Mouse (Mus musculus) cerebellum, adult 9-10 months (tissue): ENCODE data around the gene Zfp574.

Experiments used
- DNase-seq: peaks from one replicate; pipeline ENCODE4 v3.0.0; 2022

The Zfp574 gene

DNA sequence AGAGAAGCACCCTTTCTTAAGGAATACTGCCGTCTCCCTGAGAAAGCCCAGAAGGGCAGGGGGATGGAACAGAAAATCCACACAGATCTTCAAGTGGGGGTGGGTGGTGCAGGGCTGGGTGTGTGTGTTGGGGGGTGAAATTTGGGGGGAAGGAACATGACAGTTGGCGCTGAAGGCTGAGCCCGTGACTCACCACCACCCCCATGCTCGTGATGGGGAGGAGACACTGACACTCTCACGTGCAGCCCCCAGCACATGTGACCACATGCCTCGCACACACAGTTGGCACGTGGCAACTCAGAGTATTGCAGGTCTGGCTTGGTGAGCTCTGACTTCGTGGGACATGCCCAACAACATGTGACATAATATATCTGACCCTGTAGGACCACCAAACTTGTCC lies 1.6 kb downstream of the Zfp574 start:
- DNase-seq = no peak

- DNase-seq = peak; percentile 53
Measured at GRCm38 (mm10) chr7:25076296-25076662, 3.9 kb downstream of the Zfp574 start.

DNA sequence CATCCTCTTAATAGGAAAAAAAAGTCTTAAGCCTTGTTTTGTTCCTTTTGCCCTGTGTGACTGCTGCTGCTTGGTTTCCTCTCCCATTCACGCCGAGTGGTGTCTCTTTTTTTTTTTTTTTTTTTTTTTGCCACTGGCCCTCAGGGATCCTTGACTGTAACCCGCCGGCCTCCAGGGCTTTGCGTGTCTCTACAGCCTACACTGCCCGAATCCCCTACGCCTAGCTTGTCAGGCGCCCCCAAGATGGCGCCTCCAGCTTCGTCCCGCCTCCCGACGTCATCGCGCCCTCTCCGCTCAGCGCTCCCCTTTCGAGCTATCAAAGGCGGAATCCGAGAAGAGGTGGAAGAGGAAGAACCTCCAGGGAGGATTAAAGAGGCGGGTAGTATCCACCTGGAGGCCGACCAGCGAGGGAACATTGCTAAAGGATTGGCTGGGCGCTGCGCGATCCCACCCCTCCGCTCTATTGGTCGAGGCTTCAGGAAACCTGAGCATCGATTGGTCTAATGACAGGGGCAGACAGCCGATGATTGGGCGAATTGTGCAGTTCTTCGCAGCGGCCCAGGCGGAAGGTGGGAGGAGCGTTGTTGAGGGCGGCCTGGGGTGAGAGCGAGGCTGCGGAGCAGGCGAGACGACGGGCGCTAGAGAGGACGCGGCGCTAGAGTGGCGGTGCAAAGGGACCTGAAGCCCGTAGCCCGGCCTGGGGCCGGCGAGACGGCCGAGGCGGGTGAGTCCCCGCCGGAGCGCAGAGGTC lies 4.5 kb downstream of the Zfp574 start:
- peak; percentile 99 for DNase-seq

DNA sequence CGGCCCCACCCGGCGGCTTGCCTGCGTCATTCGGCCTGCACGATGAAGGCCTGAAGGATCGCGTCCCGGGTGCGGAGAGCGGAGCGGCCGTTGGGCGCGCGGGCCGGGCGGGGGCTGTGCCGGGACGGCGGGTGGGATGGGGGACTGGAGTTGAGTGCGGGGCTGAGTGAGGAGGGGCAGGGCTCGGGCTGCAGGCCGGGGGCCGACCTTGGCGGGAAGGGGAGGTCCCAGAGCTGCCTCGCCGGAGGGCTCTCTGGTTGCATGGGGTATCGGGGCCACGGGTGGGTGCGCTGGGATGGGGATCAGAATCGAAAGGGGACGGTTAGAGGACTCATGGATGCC lies 5.0 kb downstream of the Zfp574 start:
- DNase-seq = no peak

DNA sequence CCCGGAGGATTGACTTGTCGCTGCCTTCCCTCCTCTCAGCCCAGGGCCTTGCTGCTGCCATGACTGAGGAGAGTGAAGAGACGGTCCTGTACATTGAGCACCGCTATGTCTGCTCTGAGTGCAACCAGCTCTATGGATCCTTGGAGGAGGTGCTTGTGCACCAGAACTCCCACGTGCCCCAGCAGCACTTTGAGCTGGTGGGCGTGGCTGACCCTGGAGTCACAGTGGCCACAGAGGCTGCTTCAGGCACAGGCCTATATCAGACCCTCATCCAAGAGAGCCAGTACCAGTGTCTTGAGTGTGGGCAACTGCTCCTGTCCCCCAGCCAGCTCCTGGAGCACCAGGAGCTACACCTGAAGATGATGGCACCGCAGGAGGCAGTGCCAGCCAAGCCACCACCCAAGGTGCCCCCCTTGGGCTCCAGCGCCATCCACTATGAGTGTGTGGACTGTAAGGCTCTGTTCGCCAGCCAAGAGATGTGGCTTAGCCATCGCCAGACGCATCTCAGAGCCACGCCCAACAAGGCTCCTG lies 7.2 kb downstream of the Zfp574 start:
- DNase-seq = no peak

DNA sequence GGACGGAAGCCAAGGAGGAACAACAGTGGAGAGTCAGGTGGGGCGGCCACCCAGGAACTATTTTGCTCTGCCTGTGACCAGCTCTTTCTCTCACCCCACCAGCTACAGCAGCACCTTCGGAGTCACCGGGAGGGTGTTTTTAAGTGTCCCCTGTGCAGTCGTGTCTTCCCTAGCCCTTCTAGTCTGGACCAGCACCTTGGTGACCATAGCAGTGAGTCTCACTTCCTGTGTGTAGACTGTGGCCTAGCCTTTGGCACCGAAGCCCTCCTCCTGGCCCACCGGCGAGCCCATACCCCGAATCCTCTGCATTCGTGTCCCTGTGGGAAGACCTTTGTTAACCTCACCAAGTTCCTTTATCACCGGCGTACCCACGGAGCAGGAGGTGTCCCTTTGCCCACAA lies 8.1 kb downstream of the Zfp574 start:
- DNase-seq = no peak

DNA sequence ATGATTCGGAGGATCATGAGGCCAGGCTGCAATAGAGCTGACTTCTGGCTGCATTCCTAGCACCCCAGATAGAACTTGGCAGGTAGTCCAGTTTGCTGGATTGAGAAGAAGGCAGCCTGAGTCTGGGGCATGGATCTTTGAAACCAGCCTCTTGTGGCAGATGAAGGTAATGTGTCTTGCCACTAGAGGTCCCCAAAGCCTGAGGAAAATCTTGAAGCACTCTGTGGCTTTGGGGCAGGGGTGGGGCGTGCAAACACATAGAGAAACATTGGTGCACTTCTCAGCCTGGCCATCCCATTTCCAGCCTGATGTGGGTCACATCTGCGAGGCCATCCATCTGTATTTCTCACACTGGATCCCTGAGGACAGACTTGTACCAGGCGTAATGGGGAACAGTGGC lies 10.1 kb downstream of the Zfp574 start:
- DNase-seq = peak; percentile 55

- DNase-seq = no peak
Measured at GRCm38 (mm10) chr7:25084621-25085020, 12.3 kb downstream of the Zfp574 start.

DNA sequence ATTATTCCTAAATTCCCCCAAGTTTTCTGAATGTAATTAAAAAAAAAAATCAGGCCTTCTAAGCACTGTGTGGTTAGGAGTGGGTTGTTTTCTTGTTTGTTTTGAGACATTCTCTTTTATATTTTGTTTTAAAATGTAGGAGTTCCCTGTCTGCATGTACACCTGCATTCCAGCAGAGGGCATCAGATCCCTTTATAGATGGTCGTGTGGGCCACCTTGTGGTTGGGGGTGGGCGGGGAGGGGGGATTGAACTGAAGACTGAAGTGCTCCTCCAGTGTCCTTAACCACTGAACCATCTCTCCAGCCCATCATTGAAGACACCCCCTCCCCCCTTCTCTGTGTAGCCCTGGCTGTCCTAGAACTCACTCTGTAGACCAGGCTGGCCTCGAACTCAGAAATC lies 14.3 kb downstream of the Zfp574 start:
- DNase-seq = no peak

GRCm38 (mm10) chr7:25087256-25087912 lies 15.0 kb downstream of the Zfp574 start:
- no peak for DNase-seq

DNA sequence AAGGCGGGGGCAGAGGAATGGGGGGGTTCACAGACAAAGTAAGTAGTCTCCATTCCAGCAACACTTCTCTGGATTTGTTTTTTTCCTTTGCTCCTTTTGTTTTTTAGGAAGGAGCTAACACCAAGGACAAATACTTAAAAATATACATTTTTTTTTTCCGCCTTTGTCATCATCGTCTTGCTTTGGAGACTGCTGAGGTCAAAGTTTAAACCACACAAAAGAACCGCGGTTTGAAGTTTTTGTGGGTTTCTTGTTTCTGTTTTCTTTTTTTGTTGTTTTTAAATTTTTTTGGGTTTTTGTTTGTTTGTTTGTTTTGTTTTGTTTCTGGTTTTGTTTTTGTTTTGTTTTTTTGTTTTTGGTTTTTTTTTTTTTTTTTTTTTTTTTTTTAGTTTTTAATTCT lies 15.6 kb downstream of the Zfp574 start:
- no peak for DNase-seq

- no peak for DNase-seq
Measured at GRCm38 (mm10) chr7:25088531-25088930, 16.2 kb downstream of the Zfp574 start.

DNA sequence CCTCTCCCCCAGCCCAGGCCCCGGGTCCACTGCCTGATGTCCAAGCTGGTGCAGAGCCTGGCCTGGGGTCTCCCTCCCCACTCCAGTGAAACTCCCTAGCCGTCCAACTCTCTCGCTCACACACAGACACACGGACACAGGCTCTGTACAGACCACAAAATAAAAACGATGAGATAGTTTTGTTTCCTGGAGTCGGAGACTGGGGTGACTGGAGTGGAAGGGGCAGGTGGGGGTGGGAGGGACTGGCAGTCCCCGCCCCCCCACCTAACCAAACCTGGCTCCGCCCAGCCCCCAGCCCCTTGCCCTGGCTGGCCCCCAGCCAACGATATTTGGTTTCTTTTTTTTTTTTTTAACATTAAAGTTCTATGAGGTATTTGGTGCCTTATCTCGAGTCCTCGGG lies 16.6 kb downstream of the Zfp574 start:
- DNase-seq = no peak

DNA sequence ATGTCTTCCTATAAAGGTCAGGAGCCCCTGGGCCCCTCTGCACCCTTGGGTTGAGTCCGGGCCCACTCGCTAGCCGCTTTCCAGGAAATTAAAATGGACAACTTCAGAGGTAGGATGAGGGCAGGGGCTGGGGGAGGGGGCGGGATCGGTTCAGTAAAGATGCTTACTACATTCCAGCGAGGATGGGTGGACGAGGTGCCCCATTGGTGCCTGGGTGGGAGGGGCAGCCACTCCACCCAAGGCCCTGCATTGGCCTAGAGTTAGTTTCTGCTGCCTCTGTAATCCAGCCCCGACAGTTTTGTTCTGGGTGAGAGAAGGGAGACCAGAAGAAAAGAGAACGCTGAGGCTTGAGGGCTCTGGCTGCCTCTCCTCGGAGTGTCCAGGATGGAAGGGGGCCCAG lies 17.5 kb downstream of the Zfp574 start:
- no peak for DNase-seq

- DNase-seq = no peak
Measured at GRCm38 (mm10) chr7:25098169-25098568, 25.8 kb downstream of the Zfp574 start.

DNA sequence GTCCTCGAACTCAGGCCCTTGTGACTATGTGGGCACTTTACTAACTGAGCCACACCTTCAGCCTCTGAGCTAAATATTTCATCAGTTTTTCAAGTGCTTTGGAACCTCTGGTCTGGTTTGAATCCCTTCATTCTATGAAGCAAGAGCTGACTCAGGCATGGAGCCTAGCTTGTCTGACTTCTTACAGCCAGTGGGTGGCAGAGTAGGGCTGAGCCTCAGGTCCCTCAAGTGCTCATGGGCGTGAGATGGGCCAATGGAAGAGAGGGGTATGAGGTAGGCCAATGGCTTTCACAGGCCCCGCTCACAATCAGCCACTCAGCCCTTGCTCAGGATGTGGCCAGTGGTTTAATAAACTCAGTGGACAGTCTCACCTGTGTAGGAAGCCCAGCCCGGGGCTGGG lies 27.2 kb downstream of the Zfp574 start:
- DNase-seq = no peak

GRCm38 (mm10) chr7:25105411-25106160 lies 33.2 kb downstream of the Zfp574 start:
- DNase-seq = peak; percentile 87

- no peak for DNase-seq
Measured at GRCm38 (mm10) chr7:25106790-25107502, 34.6 kb downstream of the Zfp574 start.

DNA sequence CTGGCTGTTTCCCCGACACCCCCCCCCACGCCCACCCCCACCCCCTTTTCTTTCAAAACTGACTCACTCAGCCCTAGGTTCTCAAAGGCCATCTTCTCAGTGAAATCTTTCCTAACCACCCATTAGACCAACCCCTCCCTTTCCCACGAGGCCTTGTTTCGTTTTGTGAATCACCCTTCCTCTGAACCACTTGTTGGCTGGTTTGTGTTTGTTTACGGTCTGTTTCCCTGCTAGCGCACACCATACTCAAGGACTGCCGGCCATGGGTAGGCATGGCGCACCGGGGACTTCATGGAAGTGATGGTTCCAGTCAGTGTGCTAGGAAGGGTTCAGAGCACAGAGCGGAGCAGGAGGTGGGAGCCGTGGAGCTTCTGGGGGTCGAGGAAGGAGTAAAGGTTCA lies 37.0 kb downstream of the Zfp574 start:
- no peak for DNase-seq

DNA sequence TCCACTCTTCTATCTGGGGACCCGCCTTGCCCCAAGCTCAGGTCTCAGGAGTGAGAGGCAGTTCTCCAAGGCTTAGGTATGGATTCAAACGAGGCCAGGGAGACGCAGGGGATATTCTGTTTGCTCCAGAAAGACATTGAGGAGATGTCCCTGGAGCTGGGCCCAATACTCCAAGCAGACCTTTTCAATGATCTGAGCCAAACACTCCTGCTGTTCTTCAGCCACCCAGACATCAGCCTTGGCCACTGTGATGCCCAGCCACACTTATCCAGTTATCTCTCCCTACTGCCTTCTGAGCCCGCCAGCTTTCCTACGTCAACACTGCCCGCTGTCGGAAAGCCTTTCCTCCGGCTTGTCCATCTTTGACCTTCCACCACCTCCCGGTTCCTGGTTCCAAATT lies 38.0 kb downstream of the Zfp574 start:
- DNase-seq = no peak

DNA sequence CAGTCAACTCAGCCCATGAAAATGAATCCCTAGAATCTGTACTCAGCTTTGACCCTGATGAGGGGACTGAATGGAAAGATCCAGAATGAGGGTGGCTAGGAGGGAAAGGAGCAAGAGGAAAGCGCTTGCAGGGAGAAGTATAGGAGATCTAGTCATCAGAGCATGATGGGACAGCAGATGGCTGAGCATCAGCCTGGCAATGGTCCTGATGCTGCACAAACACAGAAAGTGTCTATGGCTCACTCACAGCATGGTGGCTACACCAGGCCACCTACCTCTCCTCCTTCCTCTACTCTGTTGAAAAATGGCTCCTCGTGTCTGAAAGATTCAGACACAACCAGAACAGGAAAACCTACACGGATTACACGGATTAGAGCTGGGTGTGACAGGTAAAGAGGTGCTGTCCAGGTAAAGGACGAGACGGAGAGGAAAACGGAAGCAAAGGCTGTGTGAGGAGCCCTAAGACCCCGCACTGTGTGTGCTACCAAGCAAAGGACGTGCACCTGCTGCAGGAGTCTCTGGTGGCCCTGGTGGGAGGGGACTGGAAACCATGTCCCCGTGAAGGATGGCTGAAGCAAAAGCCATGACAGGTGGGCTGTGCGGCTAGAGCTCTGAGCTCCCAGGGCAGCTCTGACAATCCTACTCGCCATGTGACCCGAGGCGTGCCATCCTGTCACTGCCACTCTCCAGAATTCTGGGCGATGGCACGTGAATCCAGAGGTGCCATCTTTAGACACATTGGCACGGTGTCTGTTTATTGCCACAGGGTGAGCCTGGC lies 40.0 kb downstream of the Zfp574 start:
- DNase-seq = peak; percentile 73

- no peak for DNase-seq
Measured at GRCm38 (mm10) chr7:25112956-25113603, 40.7 kb downstream of the Zfp574 start.
